Mouse (Mus musculus) midbrain, embryonic 10.5 days (tissue): ENCODE results near the gene Atg7. TPM values are rescaled to one million over a fixed set of nuclear protein-coding genes. Genes with fewer than 3 reads are reported as not detected.

Experiments used
- DNase-seq: peaks from one replicate; pipeline ENCODE4 v3.0.0-alpha.2; 2017; ENCODE audit warnings: low spot score
- H3K27ac ChIP-seq: fragments of 300-500 bp; sonication (generic); replicated peaks from 2 replicates; pipeline ENCODE4 v1.5.1; 2016; ENCODE audit warnings: mild to moderate bottlenecking
- H3K27me3 ChIP-seq: fragments of 300-500 bp; sonication (generic); 2 replicates; pipeline ENCODE4 v1.6.1; 2016; ENCODE audit warnings: low read depth, mild to moderate bottlenecking; ENCODE audit not compliant: poor library complexity, severe bottlenecking
- H3K36me3 ChIP-seq: fragments of 300-500 bp; sonication (generic); 2 replicates; pipeline ENCODE4 v1.6.1; 2016; ENCODE audit warnings: mild to moderate bottlenecking, moderate library complexity
- H3K4me1 ChIP-seq: fragments of 300-500 bp; sonication (generic); 2 replicates; pipeline ENCODE4 v1.6.1; 2016
- H3K4me3 ChIP-seq: fragments of 300-500 bp; sonication (generic); 2 replicates; pipeline ENCODE4 v1.5.1; 2016; ENCODE audit warnings: mild to moderate bottlenecking, moderate library complexity
- H3K9me3 ChIP-seq: fragments of 300-500 bp; sonication (generic); replicated peaks from 2 replicates; pipeline ENCODE4 v1.6.1; 2016; ENCODE audit warnings: mild to moderate bottlenecking
- WGBS: fragments of 180-500 bp; shearing (Covaris S2); methylation state at CpG from one replicate; pipeline ENCODE4 v1.1.7; 2016; 5-methylcytosine and 5-hydroxymethylcytosine counted together
- polyA plus RNA-seq: library from polyadenylated mRNA; unstranded; fragments of >200 nt; fragmentation: Nextera tagmentation; extraction: Ambion mirVana; gene quantifications from 2 replicates; pipeline ENCODE4 v1.2.1, GENCODE M21; 2016

The Atg7 gene
- polyA plus RNA-seq, 1 experiment from 2014 or later: 22.4 TPM

DNA sequence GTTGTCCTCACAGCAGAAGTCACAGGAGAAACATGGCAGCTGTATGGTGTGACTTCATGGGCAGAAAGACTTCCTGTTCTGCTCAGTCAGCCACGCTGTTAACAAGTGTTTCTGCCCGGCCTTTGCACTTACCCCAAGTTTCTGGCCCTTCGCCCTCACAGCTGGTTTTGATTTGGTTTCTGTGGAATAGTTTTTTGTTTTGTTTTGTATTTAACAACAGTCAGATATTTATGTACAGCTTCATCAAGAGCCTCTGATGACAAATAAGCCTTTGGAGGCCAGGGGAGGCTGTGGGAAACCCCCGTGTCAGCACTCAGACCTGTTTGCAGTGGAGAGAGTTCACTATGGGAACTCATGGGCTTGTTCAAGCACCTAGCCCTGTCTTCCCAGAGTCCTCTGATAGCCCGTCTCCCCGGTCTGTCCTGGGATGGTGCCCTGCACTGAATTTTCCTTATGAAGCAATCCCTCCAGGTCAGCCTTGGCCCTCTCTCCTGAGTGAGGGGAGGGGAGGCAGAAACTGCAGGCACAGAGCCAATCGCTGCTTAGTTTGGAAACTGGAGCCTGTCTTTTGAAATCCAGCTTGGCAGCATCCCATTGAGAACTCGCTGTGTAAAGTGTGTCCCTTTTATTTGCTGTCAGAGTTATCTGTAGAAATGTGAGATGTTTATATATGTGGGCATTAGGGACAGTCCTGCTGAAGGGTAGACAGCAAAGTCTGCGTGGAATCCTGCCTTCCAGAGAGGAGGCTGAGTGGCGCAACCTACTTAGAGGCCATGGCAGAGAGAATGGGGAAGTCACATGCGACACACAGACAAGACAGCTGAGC lies 138.7 kb downstream of the Atg7 start:
- DNase-seq: no peak
- Histone ChIP-seq H3K4me3 (no peak overlapping the region), H3K9me3 (no peaks in the 10 kb centered on the region), H3K27me3 (no peaks in the 10 kb centered on the region), H3K36me3 (no peaks in the 10 kb centered on the region), H3K4me1 (peaks cover 46% of the 10 kb centered on the region), H3K27ac (peak overlapping the region; percentile 29)
- 57% methylated on average over 11 of the region's 11 CpGs for WGBS

GRCm38 (mm10) chr6:114782486-114782885 lies 139.6 kb downstream of the Atg7 start:
- DNase-seq: no peak
- H3K9me3 ChIP-seq: no peaks in the 10 kb centered on the region
- no peaks in the 10 kb centered on the region for H3K36me3 ChIP-seq
- H3K27me3 ChIP-seq: no peaks in the 10 kb centered on the region
- no peak overlapping the region for H3K27ac ChIP-seq
- H3K4me1 ChIP-seq: peaks cover 41% of the 10 kb centered on the region
- no peak overlapping the region for H3K4me3 ChIP-seq
- 87% methylated on average over 7 of the region's 7 CpGs for WGBS

GRCm38 (mm10) chr6:114786461-114786860 lies 143.6 kb downstream of the Atg7 start:
- H3K9me3 ChIP-seq: no peaks in the 10 kb centered on the region
- 39% methylated on average over 3 of the region's 3 CpGs for WGBS
- no peak overlapping the region for H3K27ac ChIP-seq
- H3K27me3 ChIP-seq: no peaks in the 10 kb centered on the region
- H3K4me1 ChIP-seq: peaks cover 17% of the 10 kb centered on the region
- DNase-seq: no peak
- no peak overlapping the region for H3K4me3 ChIP-seq
- no peaks in the 10 kb centered on the region for H3K36me3 ChIP-seq

- no peak for DNase-seq
- no peaks in the 10 kb centered on the region for H3K9me3 ChIP-seq
- 88% methylated on average over 3 of the region's 3 CpGs for WGBS
- peaks cover 6% of the 10 kb centered on the region; the same call in 1 of the 2 replicates for H3K4me1 ChIP-seq
- no peaks in the 10 kb centered on the region for H3K27me3 ChIP-seq
- H3K4me3 ChIP-seq: no peak overlapping the region
- H3K36me3 ChIP-seq: no peaks in the 10 kb centered on the region
- H3K27ac ChIP-seq: no peak overlapping the region
Measured at GRCm38 (mm10) chr6:114787606-114788005, 144.7 kb downstream of the Atg7 start.

GRCm38 (mm10) chr6:114788663-114789062 lies 145.8 kb downstream of the Atg7 start:
- DNase-seq: no peak
- Histone ChIP-seq H3K36me3 (no peaks in the 10 kb centered on the region), H3K27ac (no peak overlapping the region), H3K27me3 (no peaks in the 10 kb centered on the region), H3K9me3 (no peaks in the 10 kb centered on the region), H3K4me3 (no peak overlapping the region), H3K4me1 (0 out of 2 replicates have a peak, but pooled peaks cover 3% of the 10 kb centered on the region)
- 91% methylated on average over 4 of the region's 4 CpGs for WGBS

DNA sequence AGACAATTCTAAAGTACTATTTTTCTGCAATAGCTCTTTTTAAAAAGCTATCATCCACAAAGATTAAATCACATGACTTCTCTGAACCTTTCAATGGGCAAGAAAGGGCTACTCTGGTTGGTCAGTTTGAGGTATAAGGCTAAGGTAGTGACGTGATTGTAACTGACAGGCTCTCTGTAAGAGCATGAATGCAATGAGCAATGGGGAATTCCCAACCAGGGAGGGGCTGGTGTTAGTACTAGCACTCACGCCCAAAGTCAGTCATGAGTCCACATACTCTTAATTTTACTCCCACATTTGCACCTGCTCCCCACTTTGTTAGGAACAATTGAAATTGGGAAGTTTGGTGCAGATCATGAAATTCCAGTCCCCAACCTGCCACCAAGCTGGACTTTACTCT lies 147.2 kb downstream of the Atg7 start:
- WGBS: 74% methylated on average over 2 of the region's 2 CpGs
- no peak for DNase-seq
- Histone ChIP-seq H3K27ac (no peak overlapping the region), H3K4me3 (no peak overlapping the region), H3K4me1 (0 out of 2 replicates have a peak, but pooled peaks cover 3% of the 10 kb centered on the region), H3K27me3 (no peaks in the 10 kb centered on the region), H3K9me3 (no peaks in the 10 kb centered on the region), H3K36me3 (no peaks in the 10 kb centered on the region)

GRCm38 (mm10) chr6:114790902-114791301 lies 148.0 kb downstream of the Atg7 start:
- DNase-seq: no peak
- Histone ChIP-seq H3K4me3 (no peak overlapping the region), H3K9me3 (no peaks in the 10 kb centered on the region), H3K36me3 (no peaks in the 10 kb centered on the region), H3K4me1 (0 out of 2 replicates have a peak, but pooled peaks cover 3% of the 10 kb centered on the region), H3K27ac (no peak overlapping the region), H3K27me3 (no peaks in the 10 kb centered on the region)
- WGBS: 84% methylated on average over 7 of the region's 7 CpGs

- no peak overlapping the region for H3K4me3 ChIP-seq
Measured at GRCm38 (mm10) chr6:114791846-114792245, 148.9 kb downstream of the Atg7 start.

DNA sequence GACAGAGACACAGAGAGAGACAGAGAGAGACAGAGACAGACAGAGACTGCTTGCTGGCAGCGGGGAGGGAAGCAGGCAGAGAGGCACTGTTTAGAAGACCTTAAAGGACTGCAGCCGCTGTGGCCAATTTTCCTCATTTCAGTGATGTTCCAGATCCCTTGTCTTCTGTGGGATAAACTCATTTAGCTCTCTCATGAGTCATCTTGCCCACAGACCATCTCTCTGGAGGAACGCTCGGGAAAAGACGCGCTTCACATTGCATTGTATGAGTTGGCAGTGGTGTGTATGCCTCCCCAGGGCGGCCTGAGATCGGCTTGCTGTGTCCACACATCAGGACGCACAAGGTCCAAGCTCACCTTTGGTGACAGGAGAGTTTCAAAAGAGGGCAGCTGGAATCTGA lies 151.8 kb downstream of the Atg7 start:
- no peak for DNase-seq
- Histone ChIP-seq H3K4me3 (no peak overlapping the region), H3K4me1 (no peaks in the 10 kb centered on the region), H3K36me3 (no peaks in the 10 kb centered on the region), H3K27me3 (no peaks in the 10 kb centered on the region), H3K9me3 (no peaks in the 10 kb centered on the region), H3K27ac (no peak overlapping the region)
- WGBS: 93% methylated on average over 9 of the region's 9 CpGs

More at GRCm38 (mm10) chr6:114791846-114792245, 148.9 kb downstream of the Atg7 start:
- WGBS: 88% methylated on average over 4 of the region's 4 CpGs
- Histone ChIP-seq H3K36me3 (no peaks in the 10 kb centered on the region), H3K27ac (no peak overlapping the region), H3K27me3 (no peaks in the 10 kb centered on the region), H3K4me1 (no peaks in the 10 kb centered on the region), H3K9me3 (no peaks in the 10 kb centered on the region)
- no peak for DNase-seq

DNA sequence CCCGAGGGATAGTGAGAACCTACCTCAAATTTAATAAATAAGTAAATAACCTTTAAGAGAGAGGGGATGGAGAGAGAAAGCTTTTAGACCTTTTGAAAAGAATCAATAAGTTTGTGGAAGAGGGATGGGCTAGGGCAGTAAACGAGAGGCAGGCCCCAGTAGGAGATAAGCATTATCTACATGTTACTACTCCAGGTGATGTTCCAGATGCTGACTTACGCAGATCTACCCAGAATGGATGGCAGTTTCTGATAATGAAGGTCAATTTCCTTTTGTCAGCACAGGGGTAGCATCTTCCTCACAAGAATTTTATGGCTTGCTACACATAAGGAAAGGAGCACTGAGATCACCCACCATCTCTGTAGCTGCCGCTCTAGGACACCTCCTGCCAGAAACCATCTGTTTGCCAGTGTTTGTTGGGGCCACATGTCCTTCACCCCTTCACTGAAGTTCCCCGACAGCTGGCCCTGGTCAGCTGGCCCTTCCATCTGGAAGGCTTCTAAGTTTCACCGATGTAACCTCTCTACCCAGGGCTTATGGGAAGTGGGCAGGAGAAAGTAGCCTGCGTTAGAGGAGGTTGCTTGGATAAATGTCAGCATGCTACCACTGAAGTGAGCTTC lies 152.9 kb downstream of the Atg7 start:
- no peak overlapping the region for H3K4me3 ChIP-seq
- no peaks in the 10 kb centered on the region for H3K4me1 ChIP-seq
- H3K9me3 ChIP-seq: no peaks in the 10 kb centered on the region
- WGBS: 92% methylated on average over 7 of the region's 7 CpGs
- H3K27me3 ChIP-seq: no peaks in the 10 kb centered on the region
- H3K36me3 ChIP-seq: no peaks in the 10 kb centered on the region
- DNase-seq: no peak
- no peak overlapping the region for H3K27ac ChIP-seq

GRCm38 (mm10) chr6:114797901-114798300 lies 155.0 kb downstream of the Atg7 start:
- 86% methylated on average over 5 of the region's 5 CpGs for WGBS
- Histone ChIP-seq H3K4me3 (no peak overlapping the region), H3K27ac (no peak overlapping the region), H3K9me3 (no peaks in the 10 kb centered on the region), H3K27me3 (no peaks in the 10 kb centered on the region), H3K36me3 (no peaks in the 10 kb centered on the region), H3K4me1 (no peaks in the 10 kb centered on the region)
- no peak for DNase-seq

- WGBS: 84% methylated on average over 4 of the region's 4 CpGs
- no peaks in the 10 kb centered on the region for H3K36me3 ChIP-seq
- no peak for DNase-seq
- peaks cover 3% of the 10 kb centered on the region for H3K4me1 ChIP-seq
- H3K27ac ChIP-seq: no peak overlapping the region
- H3K9me3 ChIP-seq: no peaks in the 10 kb centered on the region
- no peaks in the 10 kb centered on the region for H3K27me3 ChIP-seq
- H3K4me3 ChIP-seq: no peak overlapping the region
Measured at GRCm38 (mm10) chr6:114798715-114799114, 155.8 kb downstream of the Atg7 start.

- Histone ChIP-seq H3K4me1 (peaks cover 20% of the 10 kb centered on the region), H3K27me3 (no peaks in the 10 kb centered on the region), H3K4me3 (no peak overlapping the region), H3K27ac (no peak overlapping the region), H3K36me3 (no peaks in the 10 kb centered on the region), H3K9me3 (no peaks in the 10 kb centered on the region)
- no peak for DNase-seq
- whole genome bisulfite sequencing: 70% methylated on average over 2 of the region's 2 CpGs
Measured at GRCm38 (mm10) chr6:114800291-114800965, 157.5 kb downstream of the Atg7 start.
